8 mouse cellular contexts compared by ENCODE assay signal in genomic region chr7:73616971-73617906, GRCm38 (mm10).
A peak's percentile ranks its signal among the peaks of the same experiment; 100 is the strongest.
DNase-seq lines count a peak whose midpoint lies in the region; ATAC-seq and TF ChIP-seq lines count a peak whose summit lies in the region.

No protein-coding gene starts in this region.

- DNase-seq in cerebellum, adult 2 months: peak; percentile 70 to 72
- peak; percentile 67 for DNase-seq in gastrocnemius, adult 18-20 months (ENCODE audit: low spot score)
- DNase-seq in hindbrain, embryonic 14.5 days (ENCODE audit: low spot score): peak; percentile 73
- DNase-seq in left cerebral cortex, adult 2 months (ENCODE audit: extremely low spot score in 1 of 2, low spot score in 2 of 2): peak; percentile 25 to 31
- DNase-seq in lung, postnatal 36 days: peak; percentile 81

- no peak for TF ChIP-seq CTCF in cerebellum, adult 2 months (IDR thresholded peaks at IDR 0.05; ENCODE audit: borderline replicate concordance, insufficient read depth, low read depth, low read length)
- TF ChIP-seq CTCF in left cerebral cortex, adult 2 months (IDR thresholded peaks at IDR 0.05): no peak
- no peak for TF ChIP-seq CTCF in small intestine, adult 2 months (IDR thresholded peaks at IDR 0.05; ENCODE audit: extremely low read depth, insufficient read length, insufficient replicate concordance, low read depth, low read length)

- H3K27ac ChIP-seq in cerebellum, adult 2 months (ENCODE audit: insufficient read depth, low read length): peak overlapping the region; percentile 100
- H3K27ac ChIP-seq in hindbrain, embryonic 14.5 days: peak overlapping the region; percentile 100
- H3K27ac ChIP-seq in left cerebral cortex, adult 2 months: peak overlapping the region; percentile 100
- peak overlapping the region; percentile 100 for H3K27ac ChIP-seq in small intestine, adult 2 months (ENCODE audit: insufficient read depth, low read depth, low read length)

- WGBS in cerebellum, adult 2 months: 1% methylated on average over 21 of the region's 21 CpGs
- WGBS in hindbrain, embryonic 14.5 days: 3% methylated on average over 21 of the region's 21 CpGs
- WGBS in small intestine, adult 2 months: 27% methylated on average over 21 of the region's 21 CpGs

- intact Hi-C loops in left cerebral cortex, adult 2 months (cut with DNase I): loop anchor here (1.0 kb wide), 1 partner anchor 10 kb away; no protein-coding TSS in a partner anchor

- no peak for ATAC-seq in erythroblast, adult 5-6 weeks (replicated peaks; ENCODE audit: low FRiP score, poor library complexity, severe bottlenecking)
- ATAC-seq in hindbrain, embryonic 14.5 days (ENCODE audit: low FRiP score): 0 out of 2 replicates have a peak, but pooled peaks have one; percentile 4

- peak overlapping the region; percentile 79 for H3K9ac ChIP-seq in hindbrain, embryonic 14.5 days

- H3K27me3 ChIP-seq in erythroblast, embryonic 14.5 days (ENCODE audit: control insufficient read depth): no peaks in the 10 kb centered on the region
- H3K27me3 ChIP-seq in cerebellum, adult 2 months (ENCODE audit: control insufficient read depth, insufficient read depth, low read length): no peaks in the 10 kb centered on the region
- no peaks in the 10 kb centered on the region for H3K27me3 ChIP-seq in hindbrain, embryonic 14.5 days (ENCODE audit: control insufficient read depth, insufficient read depth, low read length)
- no peaks in the 10 kb centered on the region for H3K27me3 ChIP-seq in small intestine, adult 2 months (ENCODE audit: control insufficient read depth, insufficient read depth, low read length)

- peak overlapping the region; percentile 93 for H3K4me2 ChIP-seq in hindbrain, embryonic 14.5 days (replicated peaks)

- no peaks in the 10 kb centered on the region for H3K9me3 ChIP-seq in erythroblast, embryonic 14.5 days (ENCODE audit: control insufficient read depth, low read length)
- H3K9me3 ChIP-seq in hindbrain, embryonic 14.5 days (ENCODE audit: control insufficient read depth, low read length): no peaks in the 10 kb centered on the region

- no peaks in the 10 kb centered on the region for H3K36me3 ChIP-seq in erythroblast, embryonic 14.5 days (ENCODE audit: control insufficient read depth)
- no peaks in the 10 kb centered on the region for H3K36me3 ChIP-seq in hindbrain, embryonic 14.5 days (replicated peaks; ENCODE audit: control insufficient read depth, insufficient read depth)
- H3K36me3 ChIP-seq in small intestine, adult 2 months (ENCODE audit: control insufficient read depth, insufficient read depth, low read length): no peaks in the 10 kb centered on the region

- H3K4me3 ChIP-seq in erythroblast, embryonic 14.5 days (replicated peaks): peak overlapping the region; percentile 72
- peak overlapping the region; percentile 75 for H3K4me3 ChIP-seq in cerebellum, adult 2 months (replicated peaks; ENCODE audit: insufficient read depth, low read depth, low read length)
- peak overlapping the region; percentile 67 for H3K4me3 ChIP-seq in hindbrain, embryonic 14.5 days (replicated peaks; ENCODE audit: low read length)
- peak overlapping the region; percentile 64 for H3K4me3 ChIP-seq in left cerebral cortex, adult 2 months
- H3K4me3 ChIP-seq in small intestine, adult 2 months (ENCODE audit: low read depth, low read length): peak overlapping the region; percentile 81

- peaks cover 35% of the 10 kb centered on the region for H3K4me1 ChIP-seq in erythroblast, embryonic 14.5 days (ENCODE audit: control insufficient read depth)
- no peaks in the 10 kb centered on the region; the same call in 1 of the 2 replicates for H3K4me1 ChIP-seq in cerebellum, adult 2 months (ENCODE audit: control insufficient read depth, insufficient read depth, low read length)
- peaks cover 20% of the 10 kb centered on the region for H3K4me1 ChIP-seq in hindbrain, embryonic 14.5 days (replicated peaks; ENCODE audit: control insufficient read depth, insufficient read depth, low read length)
- 0 out of 2 replicates have a peak, but pooled peaks cover 3% of the 10 kb centered on the region for H3K4me1 ChIP-seq in small intestine, adult 2 months (ENCODE audit: control insufficient read depth, insufficient read depth, insufficient read length, low read length)

- peak; percentile 31; the same call in 1 of the 2 replicates for TF ChIP-seq POLR2A in cerebellum, adult 2 months (IDR thresholded peaks at IDR 0.05; ENCODE audit: borderline replicate concordance, insufficient read depth, low read length)
- TF ChIP-seq POLR2A in small intestine, adult 2 months (IDR thresholded peaks at IDR 0.05; ENCODE audit: low read depth, low read length): no peak

Comparison
In these comparisons a context has a peak if more than half of its experiments do, and no peak if none do; other contexts are left out.
1. DNase-seq: peak in every context shown above with its lines; median percentile 81 in lung, postnatal 36 days; 73 in hindbrain, embryonic 14.5 days; 71 in cerebellum, adult 2 months; 67 in gastrocnemius, adult 18-20 months; 28 in left cerebral cortex, adult 2 months.